ENCODE assay signal across 17 mouse cellular contexts in the genomic region with DNA sequence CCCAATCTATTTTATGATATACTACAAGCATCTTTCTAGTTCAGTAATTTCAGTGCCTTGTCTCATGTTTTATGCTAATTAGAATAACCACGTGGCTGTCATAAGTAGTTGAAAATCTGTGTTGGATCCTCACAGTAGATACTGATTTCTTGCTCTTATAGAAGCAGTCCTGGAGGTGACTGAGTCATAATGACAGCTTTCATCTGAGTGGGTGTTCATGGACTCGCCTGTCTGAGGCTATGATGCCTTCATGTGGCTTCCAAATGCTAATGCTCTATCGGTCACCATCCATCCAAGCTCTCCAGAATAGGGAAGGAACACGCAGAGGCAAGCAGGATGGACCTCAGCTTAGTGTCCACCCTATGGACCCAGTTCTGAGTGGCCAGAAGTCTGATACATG.
"Had no signal": no experiment of that assay in that cellular context is flagged by ENCODE, and none has a peak within 500 bp of the region (broad histone marks: within the 10 kb centered on the region; RNA-seq: fewer than 3 reads in every experiment).

No protein-coding gene starts in this region.

- H3K4me3 ChIP-seq: midbrain, embryonic 10.5 days; midbrain, embryonic 12.5 days; myocyte; neural tube, embryonic 13.5 days; neural tube, embryonic 15.5 days had no signal

- DNase-seq: lung, adult 18-20 months; lung, postnatal 10 days; lung, postnatal 4 days; midbrain, embryonic 14.5 days; retina, postnatal 1 day; right cerebral cortex, postnatal 25 days; right cerebral cortex, postnatal 4 days; spleen, adult 18-20 months; thymus, adult 18-20 months; thymus, postnatal 14 days; thymus, postnatal 36 days had no signal

- H3K9ac ChIP-seq: lung, embryonic 14.5 days; midbrain, embryonic 12.5 days; neural tube, embryonic 13.5 days; neural tube, embryonic 15.5 days had no signal

- H3K27me3 ChIP-seq: midbrain, embryonic 12.5 days; neural tube, embryonic 13.5 days; neural tube, embryonic 15.5 days had no signal

- H3K36me3 ChIP-seq: midbrain, embryonic 10.5 days; midbrain, embryonic 12.5 days; neural tube, embryonic 13.5 days; neural tube, embryonic 15.5 days had no signal

- H3K27ac ChIP-seq: midbrain, embryonic 10.5 days; midbrain, embryonic 12.5 days; neural tube, embryonic 13.5 days; neural tube, embryonic 15.5 days had no signal
